Mouse (Mus musculus): ENCODE measurements at regions not wholly inside any gene's neighbourhood (a gene's known extent, or its start where the extent isn't known, plus 50 kb on each side); places are given as distances from the start of the nearest gene placed in this dataset.
A peak's percentile ranks its signal among the peaks of the same experiment; 100 is the strongest.

GRCm38 (mm10) chr2:170945401-170946105, 213.9 kb downstream of the Dok5 start:
- ATAC-seq (ENCODE audit: low TSS enrichment), result no peak

GRCm38 (mm10) chr2:170946106-170946657, 214.6 kb downstream of the Dok5 start:
- ATAC-seq (ENCODE audit: low TSS enrichment), result no peak; the same call in 1 of the 2 replicates

GRCm38 (mm10) chr2:170947236-170947635, 215.6 kb downstream of the Dok5 start:
- no peak for ATAC-seq (ENCODE audit: low TSS enrichment)

GRCm38 (mm10) chr2:170954626-170955025, 223.0 kb downstream of the Dok5 start:
- no peak for ATAC-seq (ENCODE audit: low TSS enrichment)

- ATAC-seq (ENCODE audit: low TSS enrichment), result no peak
These were observed 225.2 kb downstream of the Dok5 start for GRCm38 (mm10) chr2:170956766-170957165.

- ATAC-seq (ENCODE audit: low TSS enrichment), result no peak
These were observed 228.8 kb downstream of the Dok5 start for GRCm38 (mm10) chr2:170960396-170960795.

- ATAC-seq (ENCODE audit: low TSS enrichment), result no peak
These were observed 230.9 kb downstream of the Dok5 start for GRCm38 (mm10) chr2:170962481-170962880.

- no peak for ATAC-seq (ENCODE audit: low TSS enrichment)
These were observed 237.8 kb downstream of the Dok5 start for GRCm38 (mm10) chr2:170969430-170969829.

GRCm38 (mm10) chr2:170985357-170985756, 253.8 kb downstream of the Dok5 start:
- ATAC-seq (ENCODE audit: low TSS enrichment), result peak; percentile 95

GRCm38 (mm10) chr2:170998378-170998777, 266.8 kb downstream of the Dok5 start:
- no peak for ATAC-seq (ENCODE audit: low TSS enrichment)

- ATAC-seq (ENCODE audit: low TSS enrichment), result no peak
These were observed 268.6 kb downstream of the Dok5 start for GRCm38 (mm10) chr2:171000165-171000564.

GRCm38 (mm10) chr2:171028481-171028880, 296.9 kb downstream of the Dok5 start:
- no peak for ATAC-seq (ENCODE audit: low TSS enrichment)

Data from frontal cortex, adult (tissue).